Mouse (Mus musculus) olfactory bulb, adult 2 months (tissue): Measurements from ENCODE around the gene Schip1.

Experiments
- CTCF ChIP-seq: fragments of 200-500 bp; IDR thresholded peaks from 2 replicates; pipeline ENCODE4 v1.5.1; 2012; ENCODE audit warnings: low read depth, mild to moderate bottlenecking, low read length, moderate library complexity; ENCODE audit not compliant: insufficient read depth
- POLR2A ChIP-seq: fragments of 200-500 bp; IDR thresholded peaks from 2 replicates; pipeline ENCODE4 v1.6.1; 2012; ENCODE audit warnings: mild to moderate bottlenecking, low read depth, low read length, moderate library complexity; ENCODE audit not compliant: insufficient read depth

DNA sequence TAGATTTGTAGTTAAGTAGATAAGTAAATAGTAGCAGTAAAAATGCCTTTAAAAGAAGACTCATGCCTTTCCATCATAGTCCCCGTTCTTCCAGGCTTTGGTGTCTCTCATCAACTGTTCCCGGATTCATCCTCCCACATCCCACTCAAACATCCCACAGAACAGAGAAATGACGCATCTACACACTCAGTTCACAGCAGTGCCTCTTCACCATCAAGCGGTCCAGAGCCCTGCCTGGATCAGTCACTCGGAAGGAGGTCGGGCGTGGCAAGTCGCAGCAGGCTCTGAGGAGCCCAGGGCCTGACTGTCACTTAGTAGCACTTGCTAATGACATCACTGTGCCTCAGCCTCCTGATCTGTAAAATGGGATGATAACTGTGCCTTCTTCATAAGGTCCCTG is 542.1 kb downstream of the Schip1 start:
- TF ChIP-seq POLR2A (no peak), CTCF (no peak)
